ENCODE assay signal across 9 mouse cellular contexts in the genomic region with DNA sequence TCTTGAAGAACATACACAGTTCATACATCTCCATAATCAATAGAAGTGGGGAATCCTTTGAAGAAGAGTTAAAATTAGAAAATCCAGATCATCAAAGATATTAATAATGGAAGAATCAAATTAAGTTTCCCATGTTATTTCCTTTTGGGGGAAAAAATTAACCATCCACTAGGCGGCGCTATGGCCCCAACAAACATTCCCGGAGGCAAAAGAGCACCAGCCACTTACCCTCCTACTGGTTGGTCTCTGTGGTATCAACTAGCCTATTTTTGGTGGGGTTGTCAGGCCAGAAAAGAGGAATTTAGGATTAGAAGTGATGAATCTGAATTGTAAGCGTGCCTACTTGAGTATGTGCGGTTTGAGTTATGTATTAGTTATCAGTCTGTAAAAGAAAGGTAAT. TPM values are rescaled to one million over a fixed set of nuclear protein-coding genes. Genes with fewer than 3 reads are reported as not detected.
DNase-seq lines count a peak whose midpoint lies in the region; ATAC-seq and TF ChIP-seq lines count a peak whose summit lies in the region.
"Had no signal": no experiment of that assay in that cellular context is flagged by ENCODE, and none has a peak within 500 bp of the region (broad histone marks: within the 10 kb centered on the region; RNA-seq: fewer than 3 reads in every experiment).

No protein-coding gene starts in this region.

- WGBS in heart, embryonic 10.5 days = 36% methylated on average over 5 of the region's 5 CpGs

- ATAC-seq in megakaryocyte, adult 5-6 weeks (ENCODE audit: poor library complexity, severe bottlenecking) = peak; percentile 83

- H3K9me3 ChIP-seq in heart, embryonic 10.5 days = no peaks in the 10 kb centered on the region
- H3K9me3 ChIP-seq: embryonic facial prominence, embryonic 12.5 days had no signal

- no peaks in the 10 kb centered on the region for H3K27me3 ChIP-seq in heart, embryonic 10.5 days (ENCODE audit: insufficient read depth, poor library complexity, severe bottlenecking)
- no peaks in the 10 kb centered on the region for H3K27me3 ChIP-seq in testis, adult 2 months (ENCODE audit: control insufficient read depth, insufficient read depth, low read length)
- H3K27me3 ChIP-seq: embryonic facial prominence, embryonic 12.5 days had no signal

- TF ChIP-seq POLR2A in testis, adult 2 months (IDR thresholded peaks at IDR 0.05; ENCODE audit: control insufficient read depth, low read depth, low read length) = no peak

- peak; percentile 38 to 85 for DNase-seq in heart, adult 18-20 months
- no peak for DNase-seq in heart, embryonic 10.5 days (ENCODE audit: low spot score)
- no peak for DNase-seq in testis, postnatal 14 days (ENCODE audit: low spot score)
- peak; percentile 43 for DNase-seq in c-Kit-positive CD71-negative TER-119-negative erythroid progenitor cells, embryonic 14.5 days (ENCODE audit: low read depth)
- peak; percentile 57 to 74 for DNase-seq in heart, postnatal 14 days
- peak; percentile 64 for DNase-seq in thymus, postnatal 14 days

- no peak overlapping the region for H3K27ac ChIP-seq in heart, embryonic 10.5 days
- no peak overlapping the region for H3K27ac ChIP-seq in testis, adult 2 months (ENCODE audit: control insufficient read depth, insufficient read depth, low read depth, low read length)
- H3K27ac ChIP-seq: embryonic facial prominence, embryonic 12.5 days had no signal

- H3K4me3 ChIP-seq in heart, embryonic 10.5 days = no peak overlapping the region
- no peak overlapping the region for H3K4me3 ChIP-seq in testis, adult 2 months (ENCODE audit: control insufficient read depth, low read depth, low read length)
- H3K4me3 ChIP-seq: embryonic facial prominence, embryonic 12.5 days had no signal

- intact Hi-C loops in heart, postnatal 14 days (cut with DNase I) = loop anchor here (1.0 to 5.0 kb wide), 2 partner anchors 90 to 172 kb away; partner anchors contain the start of gene Trim69

- 0 out of 2 replicates have a peak, but pooled peaks cover 7% of the 10 kb centered on the region for H3K4me1 ChIP-seq in heart, embryonic 10.5 days
- no peaks in the 10 kb centered on the region for H3K4me1 ChIP-seq in testis, adult 2 months (ENCODE audit: control insufficient read depth, insufficient read depth, low read length)
- H3K4me1 ChIP-seq: embryonic facial prominence, embryonic 12.5 days had no signal

- H3K36me3 ChIP-seq in heart, embryonic 10.5 days = peaks cover 42% of the 10 kb centered on the region
- H3K36me3 ChIP-seq in testis, adult 2 months (ENCODE audit: control insufficient read depth, insufficient read depth, low read length) = no peaks in the 10 kb centered on the region

- peak; percentile 42; the same call in 1 of the 2 replicates for TF ChIP-seq CTCF in testis, adult 2 months (IDR thresholded peaks at IDR 0.05; ENCODE audit: control insufficient read depth, insufficient read depth, insufficient replicate concordance, low read depth, low read length)

RNA-seq across cellular contexts. Expression of gene Eif3j1, which starts 41.6 kb away (rescaled TPM):
- total RNA-seq in heart, adult 18-20 months (2021) = 10 to 100 TPM; 22.1 to 22.3 TPM
- 13.2 and 16.2 TPM in 2 replicates for polyA plus RNA-seq in heart, embryonic 10.5 days (2016; fragmentation: Nextera tagmentation; extraction: Ambion mirVana)
- 8.9 and 9.4 TPM in 2 replicates for polyA plus RNA-seq in testis, adult 2 months (2012; rRNA removed)
- total RNA-seq in heart, postnatal 14 days (2021) = 10 to 100 TPM; 19.3 to 20.3 TPM
- total RNA-seq in megakaryocyte, adult 5-6 weeks (2015) = 14.5 and 15.3 TPM in 2 replicates
- 16.4 and 17.2 TPM in 2 replicates for total RNA-seq in megakaryocyte, adult 5-6 weeks (2017)

RNA-seq across cellular contexts. Expression of gene Spg11, which starts 48.3 kb away (rescaled TPM):
- total RNA-seq in heart, adult 18-20 months (2021) = 10 to 100 TPM; 10.7 to 13.1 TPM
- polyA plus RNA-seq in heart, embryonic 10.5 days (2016; fragmentation: Nextera tagmentation; extraction: Ambion mirVana) = 8.2 and 8.8 TPM in 2 replicates
- 6.4 and 8.0 TPM in 2 replicates for polyA plus RNA-seq in testis, adult 2 months (2012; rRNA removed)
- 10 to 100 TPM in 1 of 2 experiments, 1 to 10 TPM in 1; 9.8 to 11.4 TPM for total RNA-seq in heart, postnatal 14 days (2021)
- total RNA-seq in megakaryocyte, adult 5-6 weeks (2015) = 11.2 TPM in 2 replicates
- total RNA-seq in megakaryocyte, adult 5-6 weeks (2017) = 14.8 and 15.3 TPM in 2 replicates

Comparison
In these comparisons a context has a peak if more than half of its experiments do, and no peak if none do; other contexts are left out.
1. DNase-seq: peak in heart, adult 18-20 months (2 of 2), c-Kit-positive CD71-negative TER-119-negative erythroid progenitor cells, embryonic 14.5 days (single experiment), heart, postnatal 14 days (2 of 2) and thymus, postnatal 14 days (single experiment); none in heart, embryonic 10.5 days (single experiment) and testis, postnatal 14 days (single experiment).